Mouse (Mus musculus): ENCODE measurements around the gene Peli2.

The Peli2 gene

GRCm38 (mm10) chr14:48125971-48126370, 5.3 kb downstream of the Peli2 start:
- DNase-seq (ENCODE audit: low spot score), result no peak

- no peak for DNase-seq (ENCODE audit: low spot score)
Measured at GRCm38 (mm10) chr14:48126931-48127330, 6.3 kb downstream of the Peli2 start.

GRCm38 (mm10) chr14:48127609-48128185, 7.1 kb downstream of the Peli2 start:
- DNase-seq (ENCODE audit: low spot score), result no peak

- DNase-seq (ENCODE audit: low spot score), result no peak
Measured at GRCm38 (mm10) chr14:48128701-48129100, 8.1 kb downstream of the Peli2 start.

- DNase-seq (ENCODE audit: low spot score), result no peak
Measured at GRCm38 (mm10) chr14:48130021-48130420, 9.4 kb downstream of the Peli2 start.

- peak; percentile 33 for DNase-seq (ENCODE audit: low spot score)
Measured at GRCm38 (mm10) chr14:48130761-48131575, 10.3 kb downstream of the Peli2 start.

- DNase-seq (ENCODE audit: low spot score), result peak; percentile 61
Measured at GRCm38 (mm10) chr14:48131576-48131922, 10.9 kb downstream of the Peli2 start.

GRCm38 (mm10) chr14:48132241-48132640, 11.6 kb downstream of the Peli2 start:
- DNase-seq (ENCODE audit: low spot score), result no peak

GRCm38 (mm10) chr14:48132865-48133802, 12.5 kb downstream of the Peli2 start:
- DNase-seq (ENCODE audit: low spot score), result no peak

GRCm38 (mm10) chr14:48134344-48134743, 13.7 kb downstream of the Peli2 start:
- peak; percentile 29 for DNase-seq (ENCODE audit: low spot score)

- no peak for DNase-seq (ENCODE audit: low spot score)
Measured at GRCm38 (mm10) chr14:48135816-48136345, 15.3 kb downstream of the Peli2 start.

GRCm38 (mm10) chr14:48137731-48138130, 17.1 kb downstream of the Peli2 start:
- DNase-seq (ENCODE audit: low spot score), result no peak

GRCm38 (mm10) chr14:48138138-48138537, 17.5 kb downstream of the Peli2 start:
- peak; percentile 39 for DNase-seq (ENCODE audit: low spot score)

- DNase-seq (ENCODE audit: low spot score), result no peak
Measured at GRCm38 (mm10) chr14:48139409-48139808, 18.8 kb downstream of the Peli2 start.

GRCm38 (mm10) chr14:48141694-48142093, 21.1 kb downstream of the Peli2 start:
- DNase-seq (ENCODE audit: low spot score), result no peak

GRCm38 (mm10) chr14:48142696-48143095, 22.1 kb downstream of the Peli2 start:
- DNase-seq (ENCODE audit: low spot score), result no peak

- no peak for DNase-seq (ENCODE audit: low spot score)
Measured at GRCm38 (mm10) chr14:48143141-48143540, 22.5 kb downstream of the Peli2 start.

- DNase-seq (ENCODE audit: low spot score), result no peak
Measured at GRCm38 (mm10) chr14:48144330-48144729, 23.7 kb downstream of the Peli2 start.

- peak; percentile 33 for DNase-seq (ENCODE audit: low spot score)
Measured at GRCm38 (mm10) chr14:48147688-48148087, 27.1 kb downstream of the Peli2 start.

GRCm38 (mm10) chr14:48148615-48149014, 28.0 kb downstream of the Peli2 start:
- DNase-seq (ENCODE audit: low spot score), result peak; percentile 19

- DNase-seq (ENCODE audit: low spot score), result no peak
Measured at GRCm38 (mm10) chr14:48149351-48149750, 28.7 kb downstream of the Peli2 start.

GRCm38 (mm10) chr14:48150903-48151302, 30.3 kb downstream of the Peli2 start:
- no peak for DNase-seq (ENCODE audit: low spot score)

Measured in lung, postnatal 25 days (tissue).